Mouse (Mus musculus): ENCODE measurements around the gene Arhgap15.

GRCm38 (mm10) chr2:44438070-44438469 lies 689.4 kb downstream of the Arhgap15 start:
- TF ChIP-seq CTCF (IDR thresholded peaks at IDR 0.05; ENCODE audit: low read depth, low read length) (no peak), TAL1 (conservative IDR thresholded peaks at IDR 0.05; ENCODE audit: low read depth, low read length) (no peak), GATA1 (IDR thresholded peaks at IDR 0.05; ENCODE audit: borderline replicate concordance, low read length) (no peak), POLR2AphosphoS5 (IDR thresholded peaks at IDR 0.05; ENCODE audit: insufficient replicate concordance, low read depth, low read length) (no peak)

Measured in G1E (cell line).